Mouse (Mus musculus) megakaryocyte, adult 5-6 weeks (primary cell): ENCODE data around the gene Prkd2. TPM values are rescaled to one million over a fixed set of nuclear protein-coding genes. Genes with fewer than 3 reads are reported as not detected.

Source experiments
- ATAC-seq: 2 replicates; pipeline ENCODE4 v1.8.0; 2016; ENCODE audit warnings: mild to moderate bottlenecking, inconsistent platforms; ENCODE audit not compliant: poor library complexity, severe bottlenecking
- total RNA-seq, 2 experiments: library from RNA; stranded (forward) in 1 of 2; stranded (reverse) in 1 of 2; fragments of 153-499, 151-499 nt in 1 of 2; fragments of 221-1000, 200-1000 nt in 1 of 2; gene quantifications; 2 replicates each; pipeline versions ENCODE4 v1.2.3 to v1.2.4; 2015 to 2017

The Prkd2 gene
- total RNA-seq, 2 experiments from 2014 or later, result 8.8 to 10.1 TPM

DNA sequence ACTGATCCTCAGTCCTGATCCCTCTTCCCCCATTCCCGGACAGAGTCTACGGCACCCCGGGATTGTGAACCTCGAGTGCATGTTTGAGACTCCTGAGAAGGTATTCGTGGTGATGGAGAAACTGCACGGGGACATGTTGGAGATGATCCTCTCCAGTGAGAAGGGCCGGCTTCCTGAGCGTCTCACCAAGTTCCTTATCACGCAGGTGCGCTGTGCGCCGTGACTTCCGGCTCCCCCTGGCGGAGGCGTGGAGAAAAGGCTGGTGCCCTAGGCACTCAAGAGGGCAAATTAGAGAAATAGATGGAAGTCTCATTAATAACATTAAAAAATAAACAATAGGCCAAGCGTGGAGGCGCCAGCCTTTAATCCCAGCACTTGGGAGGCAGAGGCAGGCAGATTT lies 15.6 kb downstream of the Prkd2 start:
- ATAC-seq, result peak; percentile 82

DNA sequence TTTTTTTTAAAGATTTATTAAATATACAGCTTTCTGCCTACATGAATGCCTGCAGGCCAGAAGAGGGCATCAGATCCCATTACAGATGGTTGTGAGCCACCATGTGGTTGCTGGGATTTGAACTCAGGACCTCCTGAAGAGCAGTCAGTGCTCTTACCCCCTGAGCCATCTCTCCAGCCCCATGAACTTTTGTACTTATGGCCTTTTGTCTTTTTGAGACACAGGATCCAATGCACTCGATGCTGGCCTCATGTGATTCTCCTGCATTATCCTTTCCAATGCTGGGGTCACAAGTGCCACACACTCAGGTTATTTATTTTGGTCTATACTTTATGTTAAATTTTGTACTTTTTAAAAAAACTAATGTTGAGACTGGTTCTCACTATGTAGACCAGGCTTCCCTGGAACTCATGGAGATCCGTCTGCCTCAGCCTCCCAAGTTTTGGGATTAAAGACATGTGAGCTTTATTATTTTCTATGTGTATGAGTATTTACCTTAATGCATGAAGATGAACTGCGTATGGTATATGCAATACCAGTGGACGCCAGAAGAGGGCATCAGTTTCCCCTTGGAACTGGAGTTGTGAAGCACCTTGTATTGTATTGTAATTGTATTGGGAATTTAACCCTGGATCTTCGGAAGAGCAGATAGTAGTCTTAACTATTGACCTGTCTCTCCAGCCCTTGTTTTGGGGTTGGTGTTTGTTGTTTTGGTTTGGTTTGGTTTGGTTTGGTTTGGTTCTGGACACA lies 17.4 kb downstream of the Prkd2 start:
- peak; percentile 68 for ATAC-seq

DNA sequence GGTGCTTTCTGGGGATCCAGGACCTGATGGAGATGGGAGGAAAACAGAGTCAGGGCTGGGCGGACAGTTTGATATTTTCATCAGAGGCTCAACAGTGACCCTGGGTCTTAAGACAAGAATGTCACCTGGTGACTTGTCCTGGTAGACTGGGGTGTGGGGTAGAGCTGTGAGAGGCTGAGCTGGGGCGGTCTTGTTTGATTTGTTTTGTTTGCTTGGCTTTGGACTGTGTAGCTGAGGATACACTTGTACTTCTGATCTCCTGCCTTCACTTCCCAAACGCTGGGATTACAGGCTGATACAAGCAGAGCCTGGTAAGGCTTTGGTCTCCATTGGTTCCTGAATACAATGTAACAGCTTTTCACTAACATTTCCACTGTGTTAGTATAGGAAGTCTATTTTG lies 24.8 kb downstream of the Prkd2 start:
- no peak for ATAC-seq

DNA sequence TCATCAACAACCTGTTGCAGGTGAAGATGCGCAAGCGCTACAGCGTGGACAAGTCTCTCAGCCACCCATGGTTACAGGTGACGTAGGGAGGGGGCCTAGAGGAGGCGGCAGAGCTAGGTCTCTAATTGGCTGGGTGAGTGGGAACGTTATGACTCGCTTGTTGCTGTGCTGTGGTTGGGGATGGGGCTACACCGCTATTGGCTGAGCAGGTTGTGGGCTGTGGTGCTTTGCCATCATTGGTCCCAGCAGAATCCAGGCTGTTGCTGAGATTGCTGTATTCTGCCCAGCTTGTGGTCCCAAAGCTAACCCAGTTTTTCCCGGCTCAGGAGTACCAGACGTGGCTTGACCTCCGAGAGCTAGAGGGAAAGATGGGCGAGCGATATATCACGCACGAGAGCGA lies 26.8 kb downstream of the Prkd2 start:
- ATAC-seq, result no peak

DNA sequence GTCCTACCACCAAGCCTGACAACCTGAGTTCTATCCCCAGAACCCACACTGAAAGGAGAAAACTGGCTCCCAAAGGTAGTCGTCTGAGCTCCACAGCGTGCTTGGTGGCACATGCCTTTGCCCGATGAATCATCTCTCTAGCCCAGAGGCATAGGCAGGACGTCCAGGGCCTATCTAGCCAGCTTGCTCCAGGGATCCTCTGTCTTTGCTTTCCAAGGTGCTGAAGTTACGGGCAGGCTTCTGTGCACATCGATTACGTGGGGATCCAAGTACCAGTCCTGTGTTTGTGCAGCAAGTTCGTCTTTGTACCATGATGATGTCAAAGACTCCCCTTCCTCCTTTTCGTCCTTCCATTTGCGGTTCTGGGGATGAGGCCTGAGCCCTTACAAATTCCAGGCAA lies 28.9 kb downstream of the Prkd2 start:
- no peak for ATAC-seq

DNA sequence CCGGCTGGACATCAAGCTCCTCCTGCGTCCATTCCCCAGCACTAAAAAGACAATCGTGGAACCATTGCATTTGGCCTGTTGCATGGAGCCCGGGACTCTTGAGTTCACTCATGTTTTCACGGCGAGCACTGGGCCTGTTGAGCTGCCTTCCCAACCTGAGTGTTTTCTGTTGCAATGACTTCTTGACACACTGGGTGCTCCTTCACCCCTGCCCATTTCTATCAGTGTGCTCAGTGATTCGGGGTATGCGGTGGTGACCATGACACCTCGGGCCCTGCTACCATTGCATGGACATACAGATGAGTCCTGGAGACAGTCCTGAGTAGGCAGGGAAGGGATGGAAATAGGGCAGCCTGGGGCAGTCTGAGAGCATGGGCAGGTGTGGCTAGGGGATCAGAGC lies 29.8 kb downstream of the Prkd2 start:
- ATAC-seq, result no peak

DNA sequence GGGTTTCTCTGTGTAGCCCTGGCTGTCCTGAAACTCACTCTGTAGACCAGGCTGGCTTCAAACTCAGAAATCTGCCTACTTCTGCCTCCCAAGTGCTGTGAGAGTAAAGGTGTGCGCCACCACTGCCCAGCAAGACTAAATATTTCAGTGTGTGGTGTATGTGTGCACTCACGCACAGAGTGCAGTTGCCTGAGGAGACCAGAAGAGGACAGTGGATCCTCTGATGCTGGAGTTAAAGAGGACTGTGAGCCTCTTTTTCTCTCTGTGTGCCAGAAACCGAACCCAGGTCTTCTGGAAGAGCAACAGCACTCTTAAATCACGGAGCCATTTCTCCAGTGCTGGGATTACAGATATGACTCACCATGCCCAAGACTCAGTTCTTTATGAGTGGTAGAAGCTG lies 30.7 kb downstream of the Prkd2 start:
- ATAC-seq, result no peak

DNA sequence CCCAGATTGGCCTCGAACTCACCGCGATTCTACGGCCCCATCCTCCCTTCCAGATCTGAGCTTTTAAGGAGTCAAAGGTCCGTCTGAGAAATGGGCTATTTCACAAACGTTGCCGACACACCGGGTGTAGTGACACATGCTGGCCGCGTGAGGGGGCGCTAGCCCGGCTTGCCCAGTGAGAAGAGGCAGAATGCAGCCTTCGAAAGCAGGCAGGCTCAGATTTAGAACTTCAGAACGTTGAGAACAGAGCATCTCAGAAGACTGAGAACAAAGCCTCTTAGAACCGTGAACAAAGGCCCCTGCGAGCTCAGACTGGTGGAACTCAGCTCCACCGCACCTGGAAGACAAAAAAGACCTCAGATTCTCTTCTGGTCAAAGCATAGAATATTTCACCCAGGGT lies 31.5 kb downstream of the Prkd2 start:
- peak; percentile 72 for ATAC-seq

DNA sequence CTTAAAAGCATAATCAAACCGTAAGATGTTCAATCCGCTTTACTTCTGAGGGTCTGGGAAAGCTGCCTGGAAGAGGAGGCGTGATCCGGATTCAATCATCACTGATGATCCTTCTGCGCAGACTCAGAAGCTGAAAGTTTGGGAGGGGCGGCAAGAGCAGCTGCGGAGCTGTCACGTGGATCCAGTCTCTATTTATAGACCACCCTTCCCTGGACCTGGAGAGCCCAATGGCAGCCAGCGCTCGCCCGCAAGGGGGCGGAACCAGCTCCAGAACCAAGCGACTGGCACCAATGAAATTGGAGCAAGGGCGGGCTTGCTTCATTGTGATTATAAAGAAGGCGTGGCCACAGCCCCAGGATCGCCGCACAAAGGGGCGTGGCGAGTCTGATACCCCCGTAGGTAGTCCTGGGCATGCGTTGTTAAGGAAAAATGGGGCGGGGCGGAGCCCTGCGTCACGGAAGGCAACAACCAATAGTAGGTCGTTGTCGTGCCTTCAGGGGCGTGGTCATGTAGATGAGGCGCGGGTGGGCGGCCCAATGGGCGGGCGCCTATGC lies 32.1 kb downstream of the Prkd2 start:
- peak; percentile 88 for ATAC-seq

DNA sequence AGATGAGACGGTGACA lies 32.4 kb downstream of the Prkd2 start, which contains the start of gene Dact3:
Gene Dact3 (plus strand): TSS at position 8 of the 16 bp plus-strand sequence.
- ATAC-seq, result no peak

DNA sequence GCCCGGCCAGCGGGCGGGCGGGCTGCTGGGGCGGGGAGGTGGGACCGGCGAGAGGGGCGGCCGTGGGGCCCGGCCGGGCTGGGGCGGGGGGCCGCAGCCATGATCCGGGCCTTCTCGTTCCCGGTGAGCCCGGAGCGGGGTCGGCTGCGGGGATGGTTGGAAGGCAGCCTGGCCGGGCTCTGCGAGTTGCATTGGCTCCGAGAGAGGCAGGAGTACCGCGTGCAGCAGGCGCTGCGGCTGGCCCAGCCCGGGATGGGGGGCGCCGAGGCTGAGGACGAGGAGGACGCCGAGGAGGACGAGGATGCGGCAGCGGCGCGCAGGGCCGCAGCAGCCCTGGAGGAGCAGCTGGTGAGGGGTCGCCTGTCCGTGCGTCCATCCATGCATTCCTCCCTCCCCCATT lies 32.6 kb downstream of the Prkd2 start:
- ATAC-seq, result no peak

DNA sequence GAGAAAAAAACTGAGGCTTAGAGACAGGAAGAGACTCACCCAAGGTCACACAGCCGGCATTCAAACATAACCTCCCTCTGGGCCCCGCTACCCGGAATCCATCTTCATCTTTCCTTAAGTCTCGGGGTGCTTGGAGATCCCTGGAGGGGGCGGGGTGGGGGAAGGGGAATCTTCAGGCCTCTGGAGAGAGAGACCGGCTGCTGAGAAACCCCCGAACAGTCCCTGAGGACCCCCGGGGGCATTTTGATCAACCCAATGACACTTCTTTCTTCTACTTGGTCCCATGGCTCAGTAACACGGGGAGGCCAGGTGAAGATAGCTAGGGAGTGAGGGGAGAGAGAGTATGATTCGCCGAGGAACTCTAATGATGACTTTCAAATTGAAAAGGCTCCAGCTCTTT lies 33.3 kb downstream of the Prkd2 start:
- no peak for ATAC-seq

DNA sequence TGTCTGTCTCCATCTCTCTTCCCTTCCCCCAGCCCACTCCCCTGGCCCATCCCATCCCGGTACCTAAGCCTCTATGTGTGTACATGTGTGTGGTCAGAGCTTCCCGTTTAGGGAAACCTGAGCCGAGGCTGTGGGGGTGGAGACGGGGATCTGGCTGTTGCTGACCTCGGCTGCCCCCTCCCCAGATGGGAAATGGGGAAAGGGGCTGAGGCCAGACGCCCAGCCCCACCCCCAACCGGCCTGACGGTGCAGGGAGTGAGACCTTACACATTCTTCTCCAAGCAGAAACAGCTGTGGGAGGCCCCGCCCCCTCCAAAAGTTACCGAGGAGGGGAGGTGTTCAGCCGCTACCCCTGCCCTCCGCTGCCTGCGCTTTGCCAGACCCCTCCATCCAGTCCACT lies 33.9 kb downstream of the Prkd2 start:
- no peak for ATAC-seq

DNA sequence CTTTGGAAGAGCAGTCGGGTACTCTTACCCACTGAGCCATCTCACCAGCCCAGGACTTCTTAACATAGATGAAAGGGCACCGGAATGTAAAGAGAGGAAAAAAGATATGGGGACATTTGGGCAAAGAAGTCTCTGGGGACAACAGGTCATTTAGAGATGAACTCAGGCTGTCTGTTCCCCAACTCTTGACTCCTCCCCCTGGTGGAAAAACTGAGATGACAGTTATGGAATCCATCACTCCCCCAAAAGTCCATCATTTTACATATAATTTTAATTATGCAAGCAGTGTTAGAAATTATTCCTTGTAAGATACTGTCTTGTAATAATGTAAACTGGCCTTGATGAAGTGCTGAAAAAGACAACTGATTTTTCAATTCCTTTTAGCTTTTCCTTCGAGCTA lies 35.0 kb downstream of the Prkd2 start:
- no peak for ATAC-seq

DNA sequence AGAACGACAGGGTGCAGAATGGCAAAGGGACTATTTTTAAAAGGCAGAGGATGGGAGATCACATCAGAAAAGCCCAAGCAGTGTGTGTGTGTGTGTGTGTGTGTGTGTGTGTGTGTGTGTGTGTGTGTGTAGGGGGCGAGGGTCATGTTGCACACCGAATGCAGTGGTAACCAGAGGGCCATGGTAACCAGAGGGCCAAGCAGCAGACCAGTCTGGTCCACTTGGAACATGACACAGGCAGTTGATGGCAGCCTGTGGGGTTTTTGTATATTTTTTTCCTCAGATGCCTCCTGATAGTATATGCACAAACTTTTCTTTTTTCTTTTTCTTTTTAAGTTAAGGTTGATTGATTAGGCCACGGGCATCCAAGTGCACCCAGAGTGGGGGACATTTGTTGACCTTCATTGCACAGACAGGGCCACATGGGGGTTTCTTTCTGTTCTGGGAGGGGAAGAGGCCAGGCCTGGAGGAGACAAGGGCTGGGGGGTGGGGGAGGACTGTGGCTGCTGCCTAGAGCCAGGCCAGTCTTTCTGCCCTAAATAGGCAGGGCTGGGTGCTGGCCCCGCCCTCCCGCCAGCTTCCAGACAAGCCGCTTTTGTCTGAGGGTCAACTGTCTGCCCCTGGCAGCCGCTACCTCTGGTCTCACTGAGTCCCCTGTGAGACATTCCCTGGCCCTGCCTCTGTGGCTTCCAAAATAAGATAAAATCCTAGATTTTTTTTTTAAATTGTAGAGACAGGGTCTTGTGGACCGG lies 37.3 kb downstream of the Prkd2 start:
- ATAC-seq, result no peak

DNA sequence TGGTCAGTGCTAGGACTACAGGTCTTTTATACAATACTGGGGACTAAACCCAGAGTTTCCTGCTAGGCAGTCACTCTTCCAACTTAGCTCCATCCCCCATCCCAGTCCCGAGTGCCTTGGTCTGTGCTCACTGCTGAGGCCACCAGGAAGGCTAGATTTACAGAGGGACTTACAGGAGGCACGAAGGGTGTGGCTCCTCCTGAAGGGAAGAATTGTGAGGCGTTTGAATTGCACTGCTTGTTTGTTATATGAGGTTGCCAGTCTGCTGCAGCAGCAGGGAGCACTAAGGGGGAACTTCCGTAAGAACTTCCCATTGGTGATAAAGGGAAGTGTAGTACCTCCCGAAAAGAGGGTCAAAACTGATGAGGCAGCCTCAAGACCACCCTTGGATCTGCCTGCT lies 37.9 kb downstream of the Prkd2 start:
- ATAC-seq, result no peak

DNA sequence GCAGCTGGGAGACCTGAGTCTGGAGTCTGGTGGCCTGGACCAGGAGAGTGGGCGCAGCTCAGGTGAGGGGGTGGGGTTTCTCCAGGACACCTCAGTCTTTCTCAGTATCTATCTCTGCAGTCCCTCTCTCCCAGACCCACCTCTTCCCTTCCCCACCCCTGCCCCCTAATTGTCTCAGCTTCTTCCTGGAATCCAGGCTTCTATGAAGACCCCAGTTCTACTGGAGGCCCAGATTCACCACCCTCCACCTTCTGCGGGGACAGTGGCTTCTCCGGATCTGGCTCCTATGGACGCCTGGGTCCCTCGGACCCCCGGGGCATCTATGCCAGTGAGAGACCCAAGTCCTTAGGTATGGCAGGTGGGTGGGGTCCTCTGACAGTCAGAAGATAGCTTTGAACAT lies 40.5 kb downstream of the Prkd2 start:
- no peak for ATAC-seq

DNA sequence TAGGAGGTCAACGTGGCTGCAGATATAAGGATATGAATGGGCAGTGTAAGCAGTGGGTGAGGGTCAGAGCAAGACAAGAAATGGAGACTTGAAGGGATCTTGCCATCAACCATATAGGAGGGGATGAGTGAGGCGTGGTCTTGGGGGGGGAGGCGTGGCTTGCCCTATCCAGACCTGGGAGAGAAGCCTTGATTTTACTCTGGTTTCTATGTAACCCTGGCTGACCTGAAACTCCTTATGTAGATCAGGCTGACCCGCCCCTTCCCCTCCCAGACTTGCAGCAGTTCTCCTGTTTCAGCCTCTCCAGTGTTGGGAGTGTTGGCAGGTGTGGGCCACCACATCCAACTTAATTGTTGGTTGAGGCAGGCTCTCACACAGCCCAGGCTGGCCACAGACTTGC lies 41.6 kb downstream of the Prkd2 start:
- no peak for ATAC-seq

DNA sequence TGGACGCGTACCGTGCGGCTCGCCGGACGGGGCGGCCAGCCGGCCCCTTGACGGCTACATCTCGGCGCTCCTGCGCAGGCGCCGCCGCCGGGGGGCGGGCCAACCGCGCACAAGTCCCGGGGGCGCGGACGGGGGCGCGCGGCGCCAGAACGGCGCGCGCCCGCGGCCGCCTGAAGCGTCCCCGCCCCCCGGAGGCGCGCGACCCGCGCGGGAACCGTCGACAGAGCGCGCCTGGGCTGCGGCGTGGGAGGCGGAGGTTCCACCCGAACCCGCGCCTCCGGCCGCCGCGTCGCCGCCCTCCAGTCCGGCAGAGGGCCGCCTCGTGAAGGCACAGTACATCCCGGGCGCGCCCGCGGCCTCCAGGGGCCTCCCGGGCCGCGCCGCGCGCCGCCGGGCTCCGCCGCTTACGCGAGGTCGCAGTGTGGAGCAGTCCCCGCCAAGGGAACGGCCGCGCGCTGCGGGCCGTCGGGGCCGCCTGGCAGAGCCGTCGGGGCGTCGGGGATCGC lies 42.6 kb downstream of the Prkd2 start:
- no peak for ATAC-seq

DNA sequence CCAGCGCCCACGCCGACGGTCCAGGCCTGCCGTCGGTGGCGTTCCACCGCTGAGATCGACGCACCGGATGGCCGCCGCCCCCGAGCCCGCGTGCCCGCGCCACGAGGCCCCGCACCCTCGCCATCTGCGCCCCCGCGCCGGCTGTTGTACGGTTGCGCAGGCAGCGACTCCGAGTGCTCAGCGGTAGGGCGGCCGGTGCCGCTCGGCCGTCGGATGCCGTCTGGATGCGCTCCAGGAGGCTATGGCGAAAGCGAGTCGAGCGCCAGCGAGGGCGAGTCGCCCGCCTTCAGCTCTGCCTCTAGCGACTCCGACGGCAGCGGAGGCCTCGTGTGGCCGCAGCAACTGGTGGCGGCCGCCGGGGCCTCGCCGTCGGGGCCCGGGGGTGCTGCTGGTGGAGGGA lies 43.2 kb downstream of the Prkd2 start:
- ATAC-seq, result no peak

DNA sequence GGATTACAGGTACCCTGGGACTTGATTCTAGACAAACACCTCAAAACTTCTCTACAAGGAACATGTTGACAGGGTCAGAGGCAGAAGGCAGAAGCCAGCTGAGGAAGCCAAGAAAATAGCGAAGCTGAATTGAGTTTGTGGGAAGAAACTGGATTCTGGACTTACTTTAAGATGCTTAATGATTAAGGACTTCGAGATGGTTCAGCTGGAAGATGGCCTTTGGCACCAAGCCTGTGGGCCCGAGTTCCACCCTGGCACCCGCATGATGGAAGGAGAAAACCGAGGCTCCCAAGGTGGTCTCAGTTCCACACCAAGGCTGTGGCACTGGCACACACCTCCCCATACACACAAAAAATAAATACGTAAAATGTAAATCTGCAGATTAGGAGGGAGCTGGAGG lies 47.8 kb downstream of the Prkd2 start:
- no peak for ATAC-seq

DNA sequence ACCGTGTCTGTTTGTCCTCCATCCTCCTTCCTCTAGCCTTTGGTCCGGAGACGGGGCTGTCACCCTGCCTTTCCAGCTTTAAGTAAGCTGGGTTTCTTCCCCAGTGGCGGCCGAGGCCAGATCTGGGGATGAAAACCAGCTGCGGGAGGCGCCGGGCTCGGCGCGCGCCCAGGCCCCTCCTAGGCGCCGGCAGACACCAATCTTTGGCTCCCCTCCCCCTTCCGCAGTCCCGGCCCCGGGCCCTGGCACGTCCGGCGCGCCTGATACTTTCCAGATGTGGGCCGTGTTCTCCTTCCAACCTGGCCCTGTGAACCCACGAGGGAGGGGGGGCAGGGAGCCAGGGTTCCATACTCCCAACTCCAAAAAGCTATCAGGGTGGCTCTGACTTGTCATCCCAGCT lies 48.2 kb downstream of the Prkd2 start:
- ATAC-seq, result no peak
